Mouse (Mus musculus) kidney, adult 2 months (tissue): ENCODE results near the gene Rhod.
"Not testable (repeated sequence)": the region's sequence is repeated elsewhere in the genome, so short reads cannot be mapped to it uniquely, and the experiment has no call there.

ENCODE experiments used
- CTCF ChIP-seq: fragments of 200-500 bp; conservative IDR thresholded peaks from 2 replicates; pipeline ENCODE4 v1.5.1; 2011; ENCODE audit warnings: low read depth, mild to moderate bottlenecking, control low read depth, low read length, moderate library complexity, mixed read lengths; ENCODE audit not compliant: insufficient read depth, insufficient read length
- POLR2A ChIP-seq: fragments of 200-500 bp; IDR thresholded peaks from one replicate; pipeline ENCODE4 v1.6.1; 2011; ENCODE audit warnings: low read depth, low read length, control low read depth

GRCm38 (mm10) chr19:4382303-4382702, 56.9 kb downstream of the Rhod start:
- not testable (repeated sequence) for TF ChIP-seq CTCF, POLR2A
